Mouse (Mus musculus) adrenal gland, postnatal 14 days (tissue): ENCODE data around the gene Rplp2. TPM values are rescaled to one million over a fixed set of nuclear protein-coding genes. Genes with fewer than 3 reads are reported as not detected.
A peak's percentile ranks its signal among the peaks of the same experiment; 100 is the strongest.
"Not testable (repeated sequence)": the region's sequence is repeated elsewhere in the genome, so short reads cannot be mapped to it uniquely, and the experiment has no call there.

Source experiments
- DNase-seq: peaks from one replicate; pipeline ENCODE4 v3.0.0; 2021; ENCODE audit warnings: mixed read lengths
- long read RNA-seq, 2 experiments: library from polyadenylated mRNA; stranded (forward); transcript quantifications; one replicate each; pipeline ENCODE4 v2.0.0; 2021
- total RNA-seq: library from RNA; stranded (reverse); gene quantifications from 2 replicates; pipeline ENCODE4 v1.2.3, GENCODE M21; 2021

Rplp2 gene
- total RNA-seq = 908 and 1,128 TPM in 2 replicates
- long read RNA-seq, experiment 1, transcript Rplp2-201 (5 exons, 964 nt) = major isoform, 291 of 325 reads
- long read RNA-seq, experiment 1, transcript Rplp2-202 (4 exons, 449 nt) = minor isoform, 8 of 325 reads
- long read RNA-seq, experiment 1, partial matches to known transcripts = 4 of 325 reads
- long read RNA-seq, experiment 1, other reads (novel, unspliced or antisense) = 17 of 325 reads
- long read RNA-seq, experiment 2, transcript Rplp2-202 (4 exons, 449 nt) = minor isoform, 24 of 424 reads
- long read RNA-seq, experiment 2, transcript Rplp2-201 (5 exons, 964 nt) = major isoform, 369 of 424 reads
- long read RNA-seq, experiment 2, partial matches to known transcripts = 4 of 424 reads
- long read RNA-seq, experiment 2, other reads (novel, unspliced or antisense) = 22 of 424 reads

- peak; percentile 97 for DNase-seq
Observed at GRCm38 (mm10) chr7:141447110-141447991, at the start of gene Rplp2. Rplp2 (plus strand) TSS chr7:141447370.

- DNase-seq = peak; percentile 87
Observed at GRCm38 (mm10) chr7:141403305-141403704, 43.9 kb upstream of the Rplp2 start.

GRCm38 (mm10) chr7:141405466-141405865 is 41.7 kb upstream of the Rplp2 start:
- DNase-seq = no peak

GRCm38 (mm10) chr7:141407670-141408069 is 39.5 kb upstream of the Rplp2 start:
- not testable (repeated sequence) for DNase-seq

GRCm38 (mm10) chr7:141408833-141409232 is 38.3 kb upstream of the Rplp2 start:
- peak; percentile 94 for DNase-seq

GRCm38 (mm10) chr7:141410631-141411030 is 36.5 kb upstream of the Rplp2 start:
- DNase-seq = no peak

- DNase-seq = no peak
Observed at GRCm38 (mm10) chr7:141411667-141412066, 35.5 kb upstream of the Rplp2 start.

- DNase-seq = no peak
Observed at GRCm38 (mm10) chr7:141413331-141413730, 33.8 kb upstream of the Rplp2 start.

- DNase-seq = peak; percentile 100
Observed at GRCm38 (mm10) chr7:141413809-141414584, 33.2 kb upstream of the Rplp2 start, which contains the start of gene Gatd1. Gatd1 (minus strand) TSS chr7:141414136.

GRCm38 (mm10) chr7:141416144-141416841 is 30.9 kb upstream of the Rplp2 start:
- no peak for DNase-seq

- no peak for DNase-seq
Observed at GRCm38 (mm10) chr7:141417731-141418681, 29.2 kb upstream of the Rplp2 start.

- DNase-seq = peak; percentile 50
Observed at GRCm38 (mm10) chr7:141418970-141419369, 28.2 kb upstream of the Rplp2 start.

- no peak for DNase-seq
Observed at GRCm38 (mm10) chr7:141420030-141420702, 27.0 kb upstream of the Rplp2 start.

GRCm38 (mm10) chr7:141423811-141424210 is 23.4 kb upstream of the Rplp2 start:
- DNase-seq = no peak

GRCm38 (mm10) chr7:141426948-141427730 is 20.0 kb upstream of the Rplp2 start:
- no peak for DNase-seq

GRCm38 (mm10) chr7:141428701-141429100 is 18.5 kb upstream of the Rplp2 start:
- DNase-seq = no peak

- DNase-seq = peak; percentile 66
Observed at GRCm38 (mm10) chr7:141429310-141429709, 17.9 kb upstream of the Rplp2 start, which contains the start of gene Cend1. Cend1 (minus strand) TSS chr7:141429491.

GRCm38 (mm10) chr7:141429840-141430584 is 17.2 kb upstream of the Rplp2 start:
- peak; percentile 69 for DNase-seq
